Mouse (Mus musculus): ENCODE results near the gene Nfkbil1.
"Not testable (repeated sequence)": the region's sequence is repeated elsewhere in the genome, so short reads cannot be mapped to it uniquely, and the experiment has no call there.

Nfkbil1 gene

DNA sequence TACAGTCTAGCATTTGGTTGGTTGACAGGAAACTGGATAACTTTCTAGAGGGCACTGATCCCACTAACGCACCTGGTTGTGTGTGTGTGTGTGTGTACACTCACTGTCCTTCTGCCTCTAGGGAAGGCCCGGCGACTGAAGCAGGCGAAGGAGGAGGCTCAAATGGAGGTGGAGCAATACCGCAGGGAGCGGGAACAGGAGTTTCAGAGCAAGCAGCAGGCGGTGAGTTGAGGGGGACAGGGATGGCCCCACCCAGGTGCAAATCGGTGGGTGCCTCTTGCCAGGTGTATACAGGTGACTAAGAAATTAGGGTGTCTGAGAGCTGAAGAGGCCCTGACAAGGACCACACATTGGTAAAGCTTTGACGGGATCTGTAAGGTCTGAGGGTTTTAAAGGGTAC is 1.4 kb upstream of the Nfkbil1 start:
- no peak for DNase-seq (ENCODE audit: low read depth, low spot score)

DNA sequence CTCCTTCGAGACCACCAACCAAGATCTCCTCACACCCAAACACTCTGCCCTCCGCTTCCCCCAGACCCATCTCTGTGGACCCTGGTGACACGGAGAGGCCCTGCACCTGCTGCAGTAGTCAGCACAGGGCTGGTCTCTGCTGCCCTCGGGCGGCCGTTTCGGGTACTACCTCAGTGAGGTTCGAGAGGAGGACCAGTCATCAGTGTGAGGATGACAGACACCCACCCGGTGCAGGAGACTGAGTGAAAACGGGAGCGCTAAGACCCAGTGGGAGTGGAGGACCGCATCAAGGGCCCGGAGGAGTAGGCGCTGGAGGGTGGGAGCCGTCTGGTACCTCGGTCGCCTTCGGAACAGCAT is 776 bp upstream of the Nfkbil1 start:
- DNase-seq (ENCODE audit: low read depth, low spot score): peak; percentile 84

DNA sequence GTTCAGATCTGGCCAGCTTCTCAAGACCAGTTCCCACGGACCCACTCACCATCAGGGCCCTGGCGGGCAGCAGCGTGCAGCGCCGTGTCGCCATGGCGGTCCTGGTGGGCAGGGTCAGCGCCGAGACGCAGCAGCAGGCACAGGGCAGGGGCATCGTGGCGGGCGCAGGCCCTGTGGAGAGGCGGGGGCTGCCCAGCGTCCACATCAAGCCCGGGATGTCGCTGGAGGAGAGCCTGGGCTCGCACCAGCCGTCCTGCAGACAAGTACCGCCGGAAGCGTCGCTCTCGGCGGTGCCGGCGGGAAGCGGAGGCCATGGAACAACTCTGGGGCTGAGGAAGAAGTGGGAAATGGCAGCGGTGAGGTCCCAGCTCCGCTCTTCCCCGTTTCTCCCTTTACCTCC is 689 bp downstream of the Nfkbil1 start:
- no peak for DNase-seq (ENCODE audit: low read depth, low spot score)

DNA sequence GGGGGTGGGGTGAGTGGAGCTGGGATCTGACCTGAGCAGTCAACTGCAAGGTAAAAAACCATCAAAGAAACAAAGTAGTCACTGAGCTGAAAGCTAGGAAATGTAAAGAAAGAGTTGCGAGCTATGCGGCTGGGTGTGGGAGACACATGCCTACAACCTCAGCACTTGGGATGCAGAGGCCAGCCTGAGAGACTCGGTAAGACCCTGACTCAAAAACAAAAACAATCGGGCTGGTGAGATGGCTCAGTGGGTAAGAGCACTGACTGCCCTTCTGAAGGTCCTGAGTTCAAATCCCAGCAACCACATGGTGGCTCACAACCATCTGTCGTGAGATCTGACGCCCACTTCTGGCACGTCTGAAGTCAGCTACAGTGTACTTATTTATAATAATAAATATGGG is 1.5 kb downstream of the Nfkbil1 start:
- DNase-seq (ENCODE audit: low read depth, low spot score): not testable (repeated sequence)

DNA sequence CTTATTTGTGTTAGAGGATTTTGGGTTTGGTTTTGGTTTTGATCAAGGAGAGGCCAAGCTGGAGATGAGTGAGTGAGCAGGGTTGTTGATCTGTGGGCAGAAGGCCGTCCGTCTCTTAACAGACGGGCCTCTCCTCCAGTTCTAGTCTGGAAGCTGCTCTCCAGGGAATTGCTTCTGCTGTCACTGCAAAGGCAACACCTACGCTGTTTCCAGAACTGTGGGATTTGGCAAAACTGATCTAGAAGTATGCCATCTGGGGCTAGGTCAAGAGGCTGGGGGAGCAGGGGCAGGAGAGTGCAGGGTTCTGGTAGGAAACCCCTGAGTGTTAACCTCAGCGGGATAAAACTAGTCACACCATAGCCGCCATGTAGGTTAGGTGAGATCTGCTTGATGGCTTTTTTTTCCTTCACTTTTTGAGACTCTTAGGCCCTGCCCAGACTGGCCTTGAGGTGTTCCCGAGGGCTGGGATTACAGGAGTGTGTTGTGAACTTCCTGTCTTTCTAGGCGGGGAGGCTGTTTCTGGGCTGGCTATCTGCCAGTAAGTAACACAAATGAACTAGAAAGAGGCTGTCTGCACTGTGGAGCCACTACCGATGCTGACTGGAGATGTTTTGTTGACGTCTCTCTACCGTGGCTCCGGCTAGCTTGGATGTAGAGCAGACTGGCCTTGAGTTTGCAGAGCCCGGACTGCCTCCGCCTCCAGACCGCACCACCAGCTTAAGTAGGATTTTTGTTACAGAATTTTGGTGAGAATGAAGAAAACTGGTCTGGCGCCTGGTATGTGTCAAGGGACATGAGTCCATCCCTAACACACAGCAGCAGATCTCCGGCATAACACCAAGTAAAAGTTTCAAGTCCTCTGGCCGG is 2.2 kb downstream of the Nfkbil1 start, which contains the start of gene Atp6v1g2:
Gene Atp6v1g2, plus strand, starts transcription at position 547 of the 867 bp plus-strand sequence.
- DNase-seq (ENCODE audit: low read depth, low spot score): no peak

DNA sequence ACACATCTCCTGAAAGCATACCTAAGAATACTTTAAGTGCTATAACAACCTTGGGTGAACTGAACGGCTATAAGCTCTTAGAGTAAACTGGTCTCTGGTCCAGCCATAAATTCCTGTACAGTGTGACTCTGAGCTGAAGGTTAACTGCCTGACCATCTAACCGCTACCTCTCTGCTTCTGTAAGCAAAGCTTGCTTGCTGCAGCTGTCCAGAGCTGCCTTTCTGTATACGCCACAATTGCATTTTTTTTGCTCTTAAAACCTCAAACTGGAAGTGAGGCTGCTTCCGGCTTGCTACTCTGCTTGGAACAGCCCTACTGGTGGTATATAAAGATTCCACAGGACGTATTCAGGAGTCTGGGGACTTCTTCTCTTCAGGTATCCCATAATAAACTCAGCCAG is 2.9 kb downstream of the Nfkbil1 start:
- no peak for DNase-seq (ENCODE audit: low read depth, low spot score)

DNA sequence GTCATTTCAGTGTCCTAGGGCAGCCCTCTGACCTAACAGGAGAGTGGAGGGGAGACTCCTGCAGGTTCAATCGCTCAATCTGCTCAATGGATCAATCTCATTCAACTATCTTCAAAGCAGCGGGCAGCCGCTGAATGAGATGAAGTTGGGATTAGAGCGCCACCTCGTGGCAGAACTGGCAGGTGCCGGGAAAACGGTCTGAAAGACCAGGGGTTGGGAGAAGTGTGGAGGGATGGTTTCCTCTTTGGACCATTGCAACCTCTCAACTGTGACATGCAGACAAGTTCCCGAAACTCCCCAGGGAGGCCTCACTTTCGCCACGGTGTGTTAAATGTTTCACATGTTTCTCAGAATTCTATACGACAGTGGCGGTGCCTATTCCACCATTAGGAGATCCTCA is 3.5 kb downstream of the Nfkbil1 start:
- DNase-seq (ENCODE audit: low read depth, low spot score): peak; percentile 34

DNA sequence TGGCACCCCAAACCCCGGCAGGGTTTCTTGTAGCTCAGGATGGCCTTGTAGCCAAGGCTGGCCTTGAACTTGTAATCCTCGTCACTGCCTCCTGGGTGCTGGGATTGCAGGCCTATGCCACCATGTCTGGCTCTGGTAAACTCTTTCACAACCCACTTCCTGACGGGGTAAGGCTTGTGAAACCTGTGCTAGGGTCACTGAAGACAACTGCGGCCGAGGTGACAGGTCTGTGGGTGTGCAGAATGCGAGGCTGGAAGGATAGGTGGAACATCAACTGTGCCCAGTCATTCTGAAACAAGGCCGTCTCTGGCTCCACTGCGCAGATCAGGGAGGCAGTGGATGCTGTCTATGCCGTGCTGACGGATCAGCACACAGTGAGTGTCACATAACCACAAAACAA is 4.6 kb downstream of the Nfkbil1 start:
- no peak for DNase-seq (ENCODE audit: low read depth, low spot score)

DNA sequence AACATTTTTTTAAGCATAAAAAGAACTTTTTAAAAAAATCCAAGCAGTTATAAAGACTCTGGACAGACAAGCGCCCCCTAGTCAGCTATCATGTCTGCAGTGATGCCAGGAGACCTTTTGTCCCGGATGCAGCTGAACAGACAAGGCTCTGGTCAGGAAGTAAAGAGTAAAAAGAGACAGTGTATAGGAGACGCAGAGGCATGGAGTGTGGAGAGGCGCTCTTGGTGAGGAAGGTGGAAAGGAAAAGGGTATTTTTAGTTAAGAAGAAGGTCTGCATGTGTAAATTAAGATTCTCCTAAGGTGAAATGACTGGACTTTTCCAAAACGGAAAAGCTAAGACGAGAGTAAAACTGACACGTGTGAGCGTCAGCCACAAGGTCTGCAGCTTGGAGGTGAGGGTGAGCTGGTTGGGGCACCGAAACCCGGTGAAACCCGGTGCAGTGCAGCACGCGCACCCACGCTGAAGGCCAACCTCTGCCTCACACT is 9.0 kb downstream of the Nfkbil1 start:
- DNase-seq (ENCODE audit: low read depth, low spot score): no peak

DNA sequence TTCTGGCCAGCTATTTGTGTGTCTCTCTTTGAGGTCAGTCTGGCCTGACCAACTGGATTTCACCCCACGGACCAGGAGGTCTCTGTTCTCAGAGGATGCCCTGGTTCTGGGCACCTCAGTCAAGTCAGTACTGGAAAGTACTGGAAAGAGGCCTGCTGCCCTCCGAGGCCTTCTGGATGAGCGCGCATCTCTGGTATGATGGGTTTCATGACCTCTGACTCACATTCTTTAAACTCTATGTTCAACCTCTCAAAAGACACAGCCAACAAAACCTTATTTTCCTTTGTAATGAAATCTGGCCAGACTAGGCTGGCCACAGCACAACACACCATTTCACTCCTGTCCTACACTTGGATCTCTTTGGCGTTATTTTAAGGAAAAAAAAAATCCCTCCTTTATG is 10.1 kb downstream of the Nfkbil1 start:
- no peak for DNase-seq (ENCODE audit: low read depth, low spot score)

DNA sequence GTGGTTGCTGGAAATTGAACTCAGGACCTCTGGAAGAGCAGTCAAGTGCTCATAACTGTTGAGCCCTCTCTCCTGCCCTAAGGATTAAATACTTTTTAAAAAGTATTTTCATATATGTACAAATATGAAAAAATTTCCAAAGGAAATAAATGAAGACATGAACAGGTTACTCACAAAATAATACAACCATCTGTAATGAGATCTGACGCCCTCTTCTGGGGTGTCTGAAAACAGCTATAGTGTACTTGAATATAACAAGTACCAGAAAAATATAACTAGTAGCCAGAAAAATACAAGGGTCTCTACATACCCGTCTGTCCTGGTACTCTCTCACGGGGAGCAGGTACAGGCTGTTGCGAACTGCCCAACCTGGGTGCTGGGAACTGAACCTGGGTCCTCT is 11.0 kb downstream of the Nfkbil1 start:
- DNase-seq (ENCODE audit: low read depth, low spot score): no peak

DNA sequence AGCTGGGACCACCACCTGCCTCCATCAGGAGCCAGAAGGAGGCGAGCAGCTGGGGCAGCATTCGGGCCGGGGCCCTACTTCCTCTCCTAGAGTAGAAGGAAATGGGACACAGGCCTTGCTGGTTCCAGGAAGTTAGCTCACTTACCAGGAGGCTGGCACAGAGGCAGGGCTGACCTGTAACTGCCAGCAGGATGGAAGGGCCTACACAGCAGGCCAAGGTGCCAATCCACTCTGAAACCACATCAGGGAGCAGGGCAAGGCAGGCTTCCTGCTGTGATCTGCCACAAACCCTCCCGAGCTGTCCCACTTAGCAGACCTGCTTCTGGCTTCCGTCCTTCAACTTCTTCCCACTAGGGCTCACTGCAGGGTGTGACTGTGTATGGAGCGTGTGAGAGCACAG is 13.3 kb downstream of the Nfkbil1 start:
- no peak for DNase-seq (ENCODE audit: low read depth, low spot score)

DNA sequence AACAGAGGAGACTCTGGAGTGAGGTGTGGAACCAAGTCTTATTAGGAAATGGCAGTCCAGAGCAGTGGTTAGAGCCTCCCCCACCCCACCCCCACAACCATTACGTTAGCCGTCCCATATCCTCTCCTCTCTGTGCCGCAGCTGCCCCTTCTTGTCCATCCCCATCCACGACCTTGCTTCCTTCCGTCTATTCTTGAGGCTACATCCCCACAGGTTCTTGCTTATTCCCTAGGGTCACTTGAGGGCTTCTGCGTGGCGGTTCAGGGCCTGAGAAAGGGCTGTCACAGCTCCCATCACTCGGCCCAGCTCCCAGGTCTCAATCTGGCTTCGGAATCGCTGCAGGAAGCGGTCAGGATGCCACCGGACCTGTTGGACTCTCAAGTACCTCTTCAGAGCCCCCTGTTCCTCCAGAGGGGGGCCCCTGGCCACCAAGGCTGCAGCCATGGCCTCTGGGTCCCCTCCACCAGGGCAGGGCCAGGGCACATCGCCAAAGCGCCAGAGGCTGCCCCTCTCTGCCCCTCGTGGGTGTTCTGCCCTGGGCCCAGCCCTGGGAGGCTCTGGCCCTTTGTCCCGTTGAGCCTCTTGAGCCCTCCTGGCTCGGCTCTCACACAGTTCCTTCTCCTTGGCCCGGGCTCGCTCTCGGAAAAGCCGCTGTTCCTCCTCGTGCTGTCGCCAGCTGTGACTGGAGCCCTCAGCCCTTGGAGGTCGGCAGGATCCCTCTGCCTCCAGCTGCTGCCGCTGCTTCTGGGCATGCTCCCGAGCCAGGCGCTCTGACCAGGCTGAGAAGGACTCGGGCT is 15.2 kb downstream of the Nfkbil1 start, which contains the start of gene Gm16181:
Gene Gm16181, plus strand, starts transcription at position 679 of the 797 bp plus-strand sequence.
- DNase-seq (ENCODE audit: low read depth, low spot score): no peak

DNA sequence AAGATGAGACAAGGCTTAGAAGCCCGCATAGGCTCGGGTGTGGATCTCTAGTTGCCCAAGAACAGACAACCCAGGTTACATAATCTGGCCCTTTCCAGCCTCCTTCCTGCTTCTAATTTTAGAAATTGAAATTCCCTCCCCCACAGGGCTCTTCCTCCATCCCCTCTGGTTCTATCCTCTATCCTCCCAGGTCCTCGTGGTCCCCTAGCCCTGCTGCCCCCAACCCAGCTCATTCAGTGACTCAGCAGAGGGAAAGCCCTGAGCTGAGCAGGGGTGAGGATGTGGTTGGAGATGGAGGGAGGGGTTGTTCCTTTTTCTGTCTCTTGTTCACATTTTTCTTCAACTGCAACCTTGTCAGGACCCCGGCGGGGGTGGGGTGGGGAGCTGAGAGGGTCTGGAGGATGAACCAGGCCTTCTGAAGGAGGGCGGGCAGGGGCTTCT is 16.0 kb downstream of the Nfkbil1 start:
- no peak for DNase-seq (ENCODE audit: low read depth, low spot score)

DNA sequence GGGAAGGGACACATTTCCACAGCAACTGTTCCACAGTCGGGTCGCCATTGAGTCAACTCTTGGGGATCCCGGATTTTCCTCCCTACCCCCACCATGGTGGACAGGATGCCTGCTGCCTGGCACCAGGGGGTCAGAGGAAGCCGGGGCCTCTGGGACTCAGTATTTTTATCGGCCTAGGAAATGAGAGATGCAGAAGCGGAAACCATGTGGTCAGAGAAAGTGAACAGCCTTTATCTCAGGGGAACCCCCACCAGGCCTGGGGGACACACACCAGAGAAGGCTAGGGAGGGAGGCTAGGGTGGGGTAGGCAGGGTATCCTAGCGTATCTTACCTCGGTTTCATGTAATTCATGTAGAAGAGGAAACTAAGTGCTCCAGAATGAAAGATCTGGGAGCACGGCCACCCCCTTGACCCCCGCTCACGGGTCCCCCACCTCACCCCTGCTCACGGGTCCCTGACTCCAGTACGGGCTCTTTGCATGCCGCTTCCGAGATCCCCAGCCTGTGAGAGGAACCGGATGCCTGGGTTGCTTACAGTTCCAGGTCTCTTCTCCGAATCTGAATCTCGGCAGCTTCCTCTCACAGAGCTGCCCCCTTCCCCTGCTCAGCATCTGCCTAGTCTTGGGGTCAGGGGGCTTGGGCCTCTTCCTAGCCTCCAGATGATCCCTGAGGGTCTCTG is 16.9 kb downstream of the Nfkbil1 start:
- DNase-seq (ENCODE audit: low read depth, low spot score): no peak

DNA sequence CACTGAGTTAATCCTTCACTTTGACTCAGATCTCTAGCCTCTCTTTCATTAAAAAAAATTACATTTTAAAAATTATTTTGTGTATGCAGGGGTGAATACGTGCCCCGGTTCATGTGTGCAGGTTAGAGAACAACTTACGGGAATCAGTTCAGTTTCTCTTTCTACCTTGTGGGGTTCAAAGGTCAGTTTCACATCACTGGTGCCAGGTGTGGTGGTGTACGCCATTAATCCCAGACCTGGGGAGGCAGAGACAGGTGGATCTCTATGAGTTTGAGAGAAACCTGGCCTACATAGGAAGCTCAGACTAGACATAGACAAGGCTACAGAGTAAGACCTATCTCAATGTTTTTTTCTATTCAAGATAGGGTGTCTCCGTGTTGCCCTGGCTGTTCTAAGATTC is 22.5 kb downstream of the Nfkbil1 start:
- DNase-seq (ENCODE audit: low read depth, low spot score): no peak

DNA sequence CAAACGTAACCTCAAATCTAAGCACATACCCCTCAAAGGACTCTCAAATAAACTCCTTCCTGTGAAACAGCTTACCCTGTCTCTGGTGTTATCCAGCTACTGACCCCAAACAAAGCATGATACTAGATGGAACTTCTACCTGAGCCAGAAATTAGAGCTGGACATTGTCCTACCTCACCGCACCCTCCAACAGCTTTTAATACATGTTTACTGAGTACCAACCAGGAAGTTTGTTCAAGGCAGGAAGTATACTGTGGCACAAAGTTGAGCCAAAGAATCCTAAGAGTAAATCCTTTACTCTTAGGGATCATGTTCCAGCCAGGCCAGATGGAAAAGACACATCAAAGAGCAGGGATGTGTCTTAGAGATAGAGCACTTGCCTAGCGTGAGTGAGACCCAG is 25.0 kb downstream of the Nfkbil1 start:
- no peak for DNase-seq (ENCODE audit: low read depth, low spot score)

DNA sequence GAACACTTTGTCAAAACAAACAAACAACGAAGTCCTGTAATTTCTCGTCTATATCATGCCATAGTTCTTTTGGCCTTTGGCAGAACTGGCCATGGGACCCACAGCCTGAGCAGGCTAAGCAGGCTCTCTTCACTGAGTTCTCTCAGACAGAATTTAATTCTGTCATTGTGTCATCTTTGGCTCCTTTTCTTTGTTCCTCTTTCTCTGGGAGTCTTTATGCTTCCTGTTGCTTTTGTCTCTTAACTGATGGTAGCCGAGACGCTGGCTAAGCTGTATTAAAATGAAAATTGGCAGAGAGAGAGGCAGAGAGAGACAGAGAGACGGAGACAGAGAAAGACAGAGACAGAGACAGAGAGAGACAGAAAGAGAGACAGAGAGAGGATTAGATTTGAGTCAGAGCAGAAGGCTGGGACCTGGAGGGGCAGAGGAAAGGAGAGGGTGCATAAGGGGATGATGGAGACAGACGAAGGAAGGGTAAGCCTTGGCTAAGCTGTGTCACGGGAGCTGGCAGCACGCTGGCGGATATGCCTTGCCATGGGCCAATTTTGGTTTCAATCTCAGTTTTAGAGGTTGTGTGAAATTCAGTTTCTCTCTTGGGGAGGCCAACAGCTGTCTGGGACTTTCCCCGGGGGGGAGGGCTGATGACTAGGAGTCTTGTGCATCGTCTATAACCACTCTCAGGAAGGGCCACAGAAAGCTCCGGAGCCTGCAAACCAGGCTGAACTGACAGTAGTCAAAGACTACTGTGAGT is 25.6 kb downstream of the Nfkbil1 start:
- DNase-seq (ENCODE audit: low read depth, low spot score): no peak

DNA sequence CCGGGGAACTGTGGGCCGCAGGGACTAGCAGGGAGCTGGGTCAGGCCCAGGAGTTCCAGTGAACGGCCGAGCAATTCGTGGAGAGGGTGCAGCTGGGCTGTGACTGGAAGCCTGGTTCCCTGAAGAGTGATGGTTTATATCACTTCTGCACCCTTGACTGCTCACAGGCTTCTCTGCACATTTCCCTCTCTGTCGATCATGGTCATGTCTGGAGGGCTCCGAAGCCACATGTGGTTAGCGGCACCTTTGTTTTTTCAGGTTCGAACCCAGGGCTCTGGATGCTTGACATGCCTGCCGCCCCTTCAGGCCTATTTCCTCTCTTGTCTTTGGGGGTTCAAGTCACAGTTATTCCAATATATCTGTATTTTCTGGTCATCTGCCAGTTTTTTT is 30.2 kb downstream of the Nfkbil1 start:
- no peak for DNase-seq (ENCODE audit: low read depth, low spot score)

DNA sequence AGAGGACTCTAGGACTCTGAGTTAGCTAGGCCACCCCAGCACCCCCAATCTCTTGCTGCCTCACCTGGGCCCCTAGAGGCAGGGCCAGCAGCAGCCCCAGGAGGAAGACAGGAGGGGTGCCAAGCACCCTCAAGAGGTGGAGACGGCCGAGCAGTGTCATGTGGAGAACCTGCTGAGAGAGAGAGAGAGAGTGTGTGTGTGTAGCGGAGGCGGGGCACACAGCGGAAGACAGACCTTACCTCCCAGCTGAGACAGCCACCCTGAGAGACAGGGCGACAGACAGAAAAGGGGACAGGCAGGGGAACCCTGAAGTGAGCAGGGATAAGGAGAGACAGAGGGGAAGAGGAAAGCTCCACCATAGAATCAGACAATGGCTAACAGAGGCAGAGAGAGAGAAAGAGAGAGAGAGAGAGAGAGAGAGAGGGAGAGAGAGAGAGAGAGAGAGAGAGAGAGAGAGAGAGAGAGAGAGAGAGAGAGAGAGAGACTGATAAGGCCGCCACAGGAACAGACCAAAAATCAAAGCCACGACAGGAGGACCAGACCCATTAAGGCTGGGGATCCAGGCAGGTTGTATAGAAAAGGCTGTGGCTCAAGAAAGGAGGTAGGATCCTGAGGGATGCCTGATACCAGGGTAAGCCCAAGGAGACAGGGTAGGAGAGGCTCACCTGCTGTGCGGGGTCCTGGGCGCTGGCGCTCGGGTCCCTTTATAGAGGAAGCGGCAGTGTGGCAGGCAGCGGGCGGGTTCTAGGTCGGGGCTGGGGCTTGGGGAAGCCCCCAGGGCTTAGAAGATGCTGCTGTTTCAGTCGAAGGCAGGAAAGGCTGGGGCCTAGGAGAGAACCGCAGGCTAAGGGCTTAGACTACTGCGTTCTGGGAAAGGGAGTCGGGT is 30.9 kb downstream of the Nfkbil1 start, which contains the start of gene Lta:
Gene Lta, minus strand, starts transcription at position 858 of the 886 bp plus-strand sequence.
- no peak for DNase-seq (ENCODE audit: low read depth, low spot score)

Data from brain, embryonic 18.5 days (tissue).